Mouse (Mus musculus) embryonic fibroblast, embryonic 13.5 days (primary cell): ENCODE measurements around the gene Col6a6. TPM values are rescaled to one million over a fixed set of nuclear protein-coding genes. Genes with fewer than 3 reads are reported as not detected.

Experiments used
- polyA plus RNA-seq: library from polyadenylated mRNA; stranded (reverse); fragments of >200 nt; gene quantifications from 2 replicates; pipeline ENCODE4 v1.2.4, GENCODE M21; 2011; ENCODE audit warnings: low read depth; ENCODE audit not compliant: missing spikeins, insufficient read length

Col6a6 gene
- polyA plus RNA-seq, 1 experiment, result 1.2 TPM

Other genes starting within 250 kb of the Col6a6 start
- 22.7 and 23.8 TPM in 2 replicates for gene Pik3r4, start 185.2 kb downstream of the Col6a6 start, polyA plus RNA-seq
- 0.39 TPM in 1 of 2 replicates, not detected in the other for gene Col6a5, start 132.5 kb upstream of the Col6a6 start, polyA plus RNA-seq